Mouse (Mus musculus) ES-Bruce4 (cell line): ENCODE data around the gene Pax5. TPM values are rescaled to one million over a fixed set of nuclear protein-coding genes. Genes with fewer than 3 reads are reported as not detected.
A peak's percentile ranks its signal among the peaks of the same experiment; 100 is the strongest.

Experiments used
- H3K27ac ChIP-seq: 2 replicates; pipeline ENCODE4 v1.5.1; 2012; ENCODE audit warnings: low read length, inconsistent platforms; ENCODE audit not compliant: insufficient read depth
- H3K27me3 ChIP-seq: 2 replicates; pipeline ENCODE4 v1.6.1; 2012; ENCODE audit warnings: mild to moderate bottlenecking, low read length, inconsistent platforms; ENCODE audit not compliant: control insufficient read depth, poor library complexity, insufficient read depth, severe bottlenecking
- H3K36me3 ChIP-seq: 2 replicates; pipeline ENCODE4 v1.6.1; 2012; ENCODE audit warnings: inconsistent platforms, mild to moderate bottlenecking, low read length, moderate library complexity; ENCODE audit not compliant: control insufficient read depth, poor library complexity, insufficient read depth, severe bottlenecking
- H3K4me1 ChIP-seq: one replicate; pipeline ENCODE4 v1.8.1; 2011; ENCODE audit warnings: low read length; ENCODE audit not compliant: control insufficient read depth, insufficient read depth
- H3K4me3 ChIP-seq: 2 replicates; pipeline ENCODE4 v1.5.1; 2011; ENCODE audit warnings: low read depth, mild to moderate bottlenecking, low read length
- H3K9ac ChIP-seq: 2 replicates; pipeline ENCODE4 v1.6.1; 2012; ENCODE audit warnings: low read depth, mild to moderate bottlenecking, inconsistent platforms; ENCODE audit not compliant: poor library complexity, severe bottlenecking
- H3K9me3 ChIP-seq: replicated peaks from 2 replicates; pipeline ENCODE4 v1.6.1; 2012; ENCODE audit warnings: mild to moderate bottlenecking, low read length, inconsistent platforms; ENCODE audit not compliant: control insufficient read depth, poor library complexity, insufficient read depth, severe bottlenecking
- CTCF ChIP-seq: IDR thresholded peaks from one replicate; pipeline ENCODE4 v1.8.1; 2011; ENCODE audit warnings: low read depth, low read length
- EP300 ChIP-seq: IDR thresholded peaks from 2 replicates; pipeline ENCODE4 v1.6.1; 2011; ENCODE audit warnings: low read depth, low read length; ENCODE audit not compliant: insufficient read depth
- POLR2A ChIP-seq: IDR thresholded peaks from one replicate; pipeline ENCODE4 v1.8.1; 2011; ENCODE audit warnings: low read length; ENCODE audit not compliant: insufficient read depth
- polyA plus RNA-seq: library from polyadenylated mRNA; stranded (reverse); fragments of >200 nt; gene quantifications from 2 replicates; pipeline ENCODE4 v1.2.4, GENCODE M21; 2011; ENCODE audit warnings: low read depth; ENCODE audit not compliant: missing spikeins, insufficient read depth, insufficient read length

The Pax5 gene
- polyA plus RNA-seq, 1 experiment, result not detected

- no peaks in the 10 kb centered on the region for H3K36me3 ChIP-seq
- no peak overlapping the region for H3K9ac ChIP-seq
- no peaks in the 10 kb centered on the region for H3K9me3 ChIP-seq
- no peaks in the 10 kb centered on the region for H3K27me3 ChIP-seq
- no peak for TF ChIP-seq CTCF
- H3K4me1 ChIP-seq, result no peaks in the 10 kb centered on the region
- H3K4me3 ChIP-seq, result no peak overlapping the region
- H3K27ac ChIP-seq, result no peak overlapping the region
These were observed 216.5 kb downstream of the Pax5 start for GRCm38 (mm10) chr4:44493756-44494155.

- H3K36me3 ChIP-seq, result no peaks in the 10 kb centered on the region
- no peak overlapping the region for H3K4me3 ChIP-seq
- H3K9ac ChIP-seq, result no peak overlapping the region
- H3K27me3 ChIP-seq, result no peaks in the 10 kb centered on the region
- H3K9me3 ChIP-seq, result no peaks in the 10 kb centered on the region
- no peaks in the 10 kb centered on the region for H3K4me1 ChIP-seq
- TF ChIP-seq POLR2A, result no peak
- no peak for TF ChIP-seq CTCF
- TF ChIP-seq EP300, result no peak
- no peak overlapping the region for H3K27ac ChIP-seq
These were observed 219.4 kb downstream of the Pax5 start for GRCm38 (mm10) chr4:44490872-44491271.

GRCm38 (mm10) chr4:44488702-44489101, 221.6 kb downstream of the Pax5 start:
- TF ChIP-seq CTCF (no peak), POLR2A (no peak), EP300 (no peak)
- H3K27ac ChIP-seq, result no peak overlapping the region
- H3K9me3 ChIP-seq, result no peaks in the 10 kb centered on the region
- H3K9ac ChIP-seq, result no peak overlapping the region
- no peaks in the 10 kb centered on the region for H3K27me3 ChIP-seq
- no peak overlapping the region for H3K4me3 ChIP-seq
- no peaks in the 10 kb centered on the region for H3K4me1 ChIP-seq
- no peaks in the 10 kb centered on the region for H3K36me3 ChIP-seq

- Histone ChIP-seq H3K27ac (no peak overlapping the region), H3K9ac (no peak overlapping the region), H3K27me3 (no peaks in the 10 kb centered on the region), H3K9me3 (no peaks in the 10 kb centered on the region), H3K4me3 (no peak overlapping the region), H3K36me3 (no peaks in the 10 kb centered on the region), H3K4me1 (no peaks in the 10 kb centered on the region)
- no peak for TF ChIP-seq EP300
- TF ChIP-seq CTCF, result no peak
- TF ChIP-seq POLR2A, result no peak
These were observed 222.1 kb downstream of the Pax5 start for GRCm38 (mm10) chr4:44488219-44488618.

DNA sequence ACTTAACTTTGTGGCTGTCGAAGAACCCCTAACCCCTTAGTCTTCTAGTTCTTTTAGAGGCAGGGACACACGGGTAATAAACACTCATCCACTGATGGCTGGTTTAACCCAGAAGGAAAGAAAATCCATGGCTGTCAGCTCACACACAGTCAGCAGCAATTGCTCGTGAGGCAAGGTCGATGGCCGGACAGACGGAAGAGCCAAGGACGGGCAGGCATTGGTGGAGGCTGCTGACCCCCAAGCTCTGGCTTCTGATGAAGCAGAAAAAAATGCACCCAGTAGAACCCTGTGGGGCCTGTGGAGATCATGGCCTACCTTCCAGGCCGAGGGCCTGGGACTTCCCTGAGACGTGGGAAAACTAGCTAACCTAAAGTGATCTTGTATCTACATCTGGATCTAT, 227.4 kb downstream of the Pax5 start:
- H3K27me3 ChIP-seq, result no peaks in the 10 kb centered on the region
- H3K9me3 ChIP-seq, result peaks cover 4% of the 10 kb centered on the region; the same call in 1 of the 2 replicates
- TF ChIP-seq CTCF (no peak), POLR2A (no peak), EP300 (no peak)
- no peak overlapping the region for H3K9ac ChIP-seq
- H3K36me3 ChIP-seq, result no peaks in the 10 kb centered on the region
- no peaks in the 10 kb centered on the region for H3K4me1 ChIP-seq
- no peak overlapping the region for H3K4me3 ChIP-seq
- H3K27ac ChIP-seq, result no peak overlapping the region

GRCm38 (mm10) chr4:44479755-44480154, 230.5 kb downstream of the Pax5 start:
- Histone ChIP-seq H3K4me1 (no peaks in the 10 kb centered on the region), H3K36me3 (no peaks in the 10 kb centered on the region), H3K27me3 (no peaks in the 10 kb centered on the region), H3K27ac (no peak overlapping the region), H3K4me3 (no peak overlapping the region), H3K9ac (no peak overlapping the region), H3K9me3 (peaks cover 4% of the 10 kb centered on the region; the same call in 1 of the 2 replicates)
- TF ChIP-seq CTCF, result peak; percentile 66
- no peak for TF ChIP-seq POLR2A
- TF ChIP-seq EP300, result no peak

Other genes with a start within 250 kb of the Pax5 start
- 41.2 and 41.8 TPM in 2 replicates for gene Zcchc7, start 45.4 kb upstream of the Pax5 start, polyA plus RNA-seq